Mouse (Mus musculus) olfactory bulb, adult 2 months (tissue): ENCODE measurements around the gene Adarb1. TPM values are rescaled to one million over a fixed set of nuclear protein-coding genes. Genes with fewer than 3 reads are reported as not detected.
A peak's percentile ranks its signal among the peaks of the same experiment; 100 is the strongest.

Source experiments
- H3K27ac ChIP-seq: fragments of 200-500 bp; 2 replicates; pipeline ENCODE4 v1.5.1; 2012; ENCODE audit warnings: low read depth, low read length; ENCODE audit not compliant: insufficient read depth
- H3K4me1 ChIP-seq: fragments of 200-500 bp; 2 replicates; pipeline ENCODE4 v1.6.1; 2012; ENCODE audit warnings: low read length; ENCODE audit not compliant: control insufficient read depth, insufficient read depth
- H3K4me3 ChIP-seq: fragments of 200-500 bp; 2 replicates; pipeline ENCODE4 v1.5.1; 2012; ENCODE audit warnings: mild to moderate bottlenecking, low read depth, low read length, moderate library complexity; ENCODE audit not compliant: insufficient read depth
- CTCF ChIP-seq: fragments of 200-500 bp; IDR thresholded peaks from 2 replicates; pipeline ENCODE4 v1.5.1; 2012; ENCODE audit warnings: low read depth, mild to moderate bottlenecking, low read length, moderate library complexity; ENCODE audit not compliant: insufficient read depth
- POLR2A ChIP-seq: fragments of 200-500 bp; IDR thresholded peaks from 2 replicates; pipeline ENCODE4 v1.6.1; 2012; ENCODE audit warnings: mild to moderate bottlenecking, low read depth, low read length, moderate library complexity; ENCODE audit not compliant: insufficient read depth
- WGBS: fragments of 180-500 bp; shearing (Covaris S2); methylation state at CpG from one replicate; pipeline ENCODE4 v1.1.7; 2018; 5-methylcytosine and 5-hydroxymethylcytosine counted together
- polyA plus RNA-seq: library from polyadenylated mRNA; stranded (reverse); fragments of >200 nt; gene quantifications from 2 replicates; pipeline ENCODE4 v1.2.4, GENCODE M21; 2012; ENCODE audit warnings: low replicate concordance; ENCODE audit not compliant: missing spikeins, insufficient read depth, insufficient read length

Gene Adarb1
- polyA plus RNA-seq, 1 experiment: not detected

DNA sequence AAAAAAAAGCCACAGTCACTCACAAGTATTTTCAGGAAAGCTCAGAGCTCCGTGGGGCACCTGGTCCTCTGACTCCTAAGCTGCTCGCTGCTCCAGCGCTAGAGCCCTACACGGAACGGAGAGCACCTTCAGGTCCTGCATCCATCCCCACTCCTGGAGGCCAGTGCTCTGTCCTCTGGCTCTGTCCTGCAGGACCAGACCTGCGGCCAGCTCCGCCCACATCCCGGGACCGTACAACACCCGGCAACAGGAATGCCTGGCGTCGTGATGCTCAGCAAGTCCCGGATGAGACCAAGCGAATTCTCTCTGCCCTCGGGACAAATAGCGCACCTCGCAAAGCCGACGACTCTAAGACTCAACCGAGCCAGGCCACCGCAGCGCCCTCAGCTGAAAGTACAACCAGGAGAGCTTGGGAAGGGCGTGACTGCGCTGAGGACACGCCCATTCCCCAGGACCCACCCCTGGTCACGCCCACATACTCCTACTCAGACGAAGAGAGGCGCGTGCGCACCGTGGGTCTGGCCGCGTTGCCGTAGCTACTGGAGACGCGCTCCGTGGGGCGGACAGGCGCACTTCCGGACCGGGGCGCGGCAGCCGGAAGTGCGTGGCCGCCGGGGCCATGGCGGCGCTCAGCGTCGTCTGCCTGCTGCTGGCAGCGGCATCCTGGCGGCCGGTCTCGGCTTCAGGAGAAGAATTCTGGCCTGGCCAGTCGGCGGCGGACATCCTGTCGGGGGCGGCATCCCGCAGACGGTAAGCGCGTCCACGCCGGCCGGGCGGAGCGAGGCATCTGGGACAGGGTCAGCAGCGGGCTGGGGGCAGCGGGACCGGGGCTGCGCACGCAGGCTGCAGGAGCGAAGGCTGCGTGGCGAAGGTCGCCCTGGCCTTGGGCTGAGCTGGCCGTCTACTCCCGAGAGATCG is 159.1 kb downstream of the Adarb1 start, which contains the start of gene Pofut2:
Gene Pofut2, plus strand, starts transcription at position 515 of the 918 bp plus-strand sequence.
- peaks cover 6% of the 10 kb centered on the region; the same call in 1 of the 2 replicates for H3K4me1 ChIP-seq
- H3K4me3 ChIP-seq: peak within 1 kb of the TSS; percentile 85
- peak within 1 kb of the TSS; percentile 53; the same call in 1 of the 2 replicates for H3K27ac ChIP-seq
- WGBS: under 1% methylated on average over 81 of the region's 81 CpGs
- TF ChIP-seq CTCF (no peak), POLR2A (peak; percentile 99)

DNA sequence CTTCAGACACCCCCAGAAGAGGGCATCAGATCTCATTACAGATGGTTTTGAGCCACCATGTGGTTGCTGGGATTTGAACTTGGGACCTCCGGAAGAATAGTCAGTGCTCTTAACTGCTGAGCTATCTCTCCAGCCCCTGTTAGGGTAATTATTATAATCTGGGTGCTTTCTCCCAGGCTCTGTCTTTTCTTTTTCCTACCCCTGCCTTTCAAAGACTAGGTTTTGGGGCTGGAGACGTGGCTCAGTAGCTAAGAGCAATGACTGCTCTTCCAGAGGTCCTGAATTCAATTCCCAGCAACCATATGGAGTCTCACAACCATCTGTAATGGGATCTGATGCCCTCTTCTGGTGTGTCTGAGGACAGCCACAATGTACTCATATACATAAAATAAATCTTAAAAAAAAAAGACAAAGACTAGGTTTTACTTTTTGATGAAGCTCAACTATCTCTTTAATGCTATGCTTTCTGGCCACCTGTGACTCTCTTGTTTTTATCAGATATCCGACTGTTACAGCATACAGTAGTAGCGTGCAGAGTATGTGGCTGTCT is 160.0 kb downstream of the Adarb1 start:
- H3K4me3 ChIP-seq: no peak overlapping the region
- H3K27ac ChIP-seq: no peak overlapping the region
- no peak for TF ChIP-seq CTCF
- no peak for TF ChIP-seq POLR2A
- peaks cover 6% of the 10 kb centered on the region; the same call in 1 of the 2 replicates for H3K4me1 ChIP-seq
- WGBS: 53% methylated on average over 4 of the region's 4 CpGs

DNA sequence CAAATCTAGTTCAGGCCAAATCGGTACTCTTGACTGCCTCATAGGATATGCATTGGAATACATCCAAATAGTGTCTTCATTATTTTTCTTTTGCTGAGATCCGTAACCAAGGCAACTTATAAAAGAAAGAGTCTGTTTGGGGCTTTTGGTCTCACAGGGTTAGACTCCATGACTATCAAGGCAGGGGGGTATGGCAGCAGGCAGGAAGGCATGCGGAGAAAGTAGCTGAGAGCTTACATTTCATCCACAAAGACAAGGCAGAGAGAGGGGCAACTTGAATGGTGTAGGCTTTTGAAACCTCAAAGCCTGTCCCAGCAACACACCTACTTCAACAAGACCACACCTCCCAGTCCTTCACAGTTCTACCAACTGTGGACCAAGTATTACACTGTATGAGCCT is 162.4 kb downstream of the Adarb1 start:
- Histone ChIP-seq H3K4me3 (no peak overlapping the region), H3K4me1 (peaks cover 20% of the 10 kb centered on the region), H3K27ac (no peak overlapping the region)
- 54% methylated on average over 3 of the region's 3 CpGs for WGBS
- TF ChIP-seq POLR2A: no peak

DNA sequence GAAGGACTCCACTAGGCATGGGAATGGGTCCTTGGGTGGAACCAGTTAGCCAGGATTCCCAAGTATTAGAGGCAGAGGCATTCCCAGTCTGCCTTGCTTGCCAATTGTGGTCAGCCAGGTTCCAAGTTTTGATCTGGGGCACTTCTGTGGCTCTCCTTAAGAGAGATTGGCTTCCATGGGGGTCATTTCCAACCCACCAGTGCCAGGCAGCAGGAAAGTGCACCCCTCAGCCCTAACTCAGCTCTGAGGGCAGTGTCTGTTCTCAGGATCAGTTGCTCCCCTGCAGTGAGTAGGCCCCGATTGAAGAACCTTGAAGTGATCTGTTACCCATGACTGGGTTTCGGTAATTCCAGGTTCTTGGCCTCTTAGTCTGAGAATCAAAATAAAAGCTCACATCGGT is 162.8 kb downstream of the Adarb1 start:
- Histone ChIP-seq H3K4me3 (no peak overlapping the region), H3K27ac (no peak overlapping the region), H3K4me1 (peaks cover 16% of the 10 kb centered on the region)
- 61% methylated on average over 3 of the region's 3 CpGs for WGBS
- no peak for TF ChIP-seq CTCF
- TF ChIP-seq POLR2A: no peak

DNA sequence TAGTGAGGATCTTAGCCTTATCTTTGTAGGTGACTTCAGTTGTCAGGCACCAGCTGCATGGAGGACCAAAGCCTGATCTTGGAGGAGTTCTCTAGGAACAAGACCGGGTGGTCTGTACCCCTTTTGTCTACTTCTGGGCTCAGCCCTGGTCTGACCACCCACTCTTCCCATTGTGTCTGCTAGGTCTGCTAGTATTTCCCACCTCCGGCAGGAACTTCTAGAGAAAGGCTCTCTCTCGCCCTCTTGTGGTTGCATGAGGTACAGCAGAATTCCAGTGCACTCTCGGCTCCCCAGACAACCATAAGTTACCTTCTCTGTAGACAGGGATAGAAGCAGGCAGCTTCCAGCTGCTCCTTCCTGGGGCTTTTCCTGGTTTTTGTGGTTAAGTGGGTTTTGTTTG is 165.3 kb downstream of the Adarb1 start:
- Histone ChIP-seq H3K4me3 (no peak overlapping the region), H3K4me1 (peaks cover 15% of the 10 kb centered on the region), H3K27ac (no peak overlapping the region)
- TF ChIP-seq CTCF (peak; percentile 53; the same call in 1 of the 2 replicates), POLR2A (no peak)
- 1% methylated on average over 4 of the region's 4 CpGs for WGBS

DNA sequence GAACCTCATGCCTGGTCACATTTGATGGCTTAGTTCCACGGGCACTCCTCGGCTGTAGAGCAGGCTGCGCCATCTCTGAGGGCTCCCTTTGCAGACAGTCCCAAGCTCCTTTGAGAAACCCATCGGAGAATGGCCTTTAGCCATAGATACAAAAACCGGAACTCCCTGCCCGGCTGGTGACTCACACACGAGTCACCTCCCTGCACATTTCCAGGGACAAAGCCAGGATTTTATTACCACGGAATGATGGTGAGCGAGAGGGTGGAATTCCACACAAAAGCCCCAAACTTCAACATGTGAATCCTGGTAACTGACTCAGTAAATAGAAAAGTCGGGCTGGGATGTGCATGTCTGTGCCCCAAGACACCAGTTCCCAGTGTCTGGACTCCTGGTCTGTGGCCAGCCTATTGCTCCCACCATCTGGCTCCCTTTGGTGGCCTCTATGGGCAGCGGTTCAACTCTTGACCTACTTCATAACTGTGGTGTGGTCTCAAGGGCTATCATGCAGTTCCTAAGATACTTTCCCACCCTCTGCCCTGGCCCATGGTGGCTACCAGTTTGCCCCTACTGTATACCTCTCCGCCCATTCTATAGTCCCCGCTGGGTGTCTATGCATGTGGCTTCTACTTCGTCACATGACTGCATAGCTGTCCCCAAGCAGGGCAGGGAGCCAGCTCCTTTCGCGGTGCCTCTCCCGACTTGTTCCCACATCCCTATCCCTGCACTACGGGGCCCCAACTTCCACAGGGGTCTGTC is 166.1 kb downstream of the Adarb1 start:
- peaks cover 15% of the 10 kb centered on the region for H3K4me1 ChIP-seq
- no peak for TF ChIP-seq POLR2A
- no peak for TF ChIP-seq CTCF
- H3K27ac ChIP-seq: peak overlapping the region; percentile 40; the same call in 1 of the 2 replicates
- WGBS: 48% methylated on average over 18 of the region's 18 CpGs
- 0 out of 2 replicates have a peak overlapping the region, but pooled peaks have one; percentile 4 for H3K4me3 ChIP-seq

DNA sequence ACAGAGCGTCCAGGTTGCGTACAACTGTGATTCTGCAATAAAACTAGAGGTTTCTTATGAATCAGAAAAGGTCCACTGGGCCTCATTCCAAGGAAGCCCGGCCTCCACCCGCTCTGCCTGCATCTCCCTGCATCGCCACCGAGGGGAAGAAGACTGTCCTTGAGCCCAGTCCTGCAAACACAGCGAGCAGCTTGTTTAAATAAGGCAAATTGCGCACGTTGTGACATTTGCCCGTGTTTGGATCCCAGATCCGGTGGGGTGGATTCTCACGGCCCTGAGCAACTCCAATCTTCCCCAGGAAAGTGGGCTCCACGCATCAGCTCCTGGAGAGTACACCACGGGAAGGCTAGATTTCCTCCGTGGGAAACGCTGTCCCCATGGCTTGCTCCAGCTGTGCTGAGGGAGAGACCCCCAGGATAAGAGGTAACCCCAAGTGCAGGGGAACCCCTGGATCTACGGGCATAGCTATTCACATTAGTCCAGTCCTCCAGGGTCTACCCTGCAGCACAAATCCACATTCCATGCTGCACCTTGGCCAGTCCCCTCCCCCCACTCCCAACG is 166.8 kb downstream of the Adarb1 start:
- H3K27ac ChIP-seq: peak overlapping the region; percentile 40; the same call in 1 of the 2 replicates
- 61% methylated on average over 18 of the region's 18 CpGs for WGBS
- 0 out of 2 replicates have a peak overlapping the region, but pooled peaks have one; percentile 4 for H3K4me3 ChIP-seq
- TF ChIP-seq POLR2A (no peak), CTCF (no peak)
- H3K4me1 ChIP-seq: peaks cover 15% of the 10 kb centered on the region

DNA sequence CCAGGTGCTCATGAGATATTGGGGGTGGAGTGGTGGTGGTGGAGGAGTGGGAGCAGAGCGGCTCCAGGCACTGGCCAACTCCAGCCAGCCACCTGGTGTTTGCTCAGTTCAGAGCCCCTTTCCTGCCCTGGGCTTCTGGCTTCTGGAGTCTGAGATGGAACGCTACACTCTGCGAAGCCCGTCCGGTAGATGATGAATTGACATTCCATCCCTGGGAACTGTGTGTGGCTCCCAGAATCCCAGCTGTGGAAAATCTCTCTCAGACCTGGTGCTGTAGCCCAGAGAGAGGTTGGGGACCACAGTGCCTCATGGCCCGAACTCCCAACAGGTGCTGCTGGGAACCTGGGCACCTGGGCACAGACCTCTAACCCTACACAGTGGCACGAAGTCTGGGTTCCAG is 170.4 kb downstream of the Adarb1 start:
- H3K4me1 ChIP-seq: peaks cover 20% of the 10 kb centered on the region
- H3K27ac ChIP-seq: no peak overlapping the region
- no peak overlapping the region for H3K4me3 ChIP-seq
- WGBS: 94% methylated on average over 7 of the region's 7 CpGs
- TF ChIP-seq POLR2A (no peak), CTCF (no peak)
